Comparison of ENCODE assay signal across 8 mouse cellular contexts in genomic region chr2:4555221-4555631, GRCm38 (mm10).
DNase-seq lines count a peak whose midpoint lies in the region; ATAC-seq and TF ChIP-seq lines count a peak whose summit lies in the region.

No protein-coding gene starts in this region.

- H3K9me3 ChIP-seq in embryonic facial prominence, embryonic 10.5 days, result peaks cover 5% of the 10 kb centered on the region; the same call in 1 of the 2 replicates
- no peaks in the 10 kb centered on the region for H3K9me3 ChIP-seq in hindbrain, postnatal 0 days (ENCODE audit: low read length)

- no peaks in the 10 kb centered on the region for H3K27me3 ChIP-seq in embryonic facial prominence, embryonic 10.5 days (replicated peaks; ENCODE audit: low read depth, poor library complexity, severe bottlenecking)
- H3K27me3 ChIP-seq in hindbrain, postnatal 0 days (ENCODE audit: insufficient read depth, low read length), result no peaks in the 10 kb centered on the region

- peak overlapping the region; percentile 71 for H3K27ac ChIP-seq in embryonic facial prominence, embryonic 10.5 days (replicated peaks)
- H3K27ac ChIP-seq in hindbrain, postnatal 0 days, result 0 out of 2 replicates have a peak overlapping the region, but pooled peaks have one; percentile 4

- no peak overlapping the region for H3K4me2 ChIP-seq in hindbrain, postnatal 0 days (ENCODE audit: low read depth, low read length)

- DNase-seq in kidney, adult 11 months, result peak; percentile 66
- DNase-seq in kidney, adult 18-20 months, result no peak
- DNase-seq in embryonic facial prominence, embryonic 10.5 days (ENCODE audit: low spot score), result peak; percentile 47
- no peak for DNase-seq in hindbrain, postnatal 0 days (ENCODE audit: low spot score)
- DNase-seq in lung, postnatal 10 days, result peak; percentile 62
- DNase-seq in spleen, adult 12 weeks (ENCODE audit: low spot score), result no peak
- no peak for DNase-seq in ovary, postnatal 14 days (ENCODE audit: low spot score)
- DNase-seq in urinary bladder, adult 18-20 months (ENCODE audit: low spot score in 2 of 2), result no peak

- 24% methylated on average over 7 of the region's 7 CpGs for WGBS in embryonic facial prominence, embryonic 10.5 days
- 48% methylated on average over 7 of the region's 7 CpGs for WGBS in hindbrain, postnatal 0 days

- H3K36me3 ChIP-seq in embryonic facial prominence, embryonic 10.5 days (replicated peaks), result peaks cover 39% of the 10 kb centered on the region
- H3K36me3 ChIP-seq in hindbrain, postnatal 0 days (ENCODE audit: insufficient read depth, low read length), result no peaks in the 10 kb centered on the region; the same call in 1 of the 2 replicates

- 0 out of 2 replicates have a peak overlapping the region, but pooled peaks have one; percentile 2 for H3K4me3 ChIP-seq in embryonic facial prominence, embryonic 10.5 days
- no peak overlapping the region for H3K4me3 ChIP-seq in hindbrain, postnatal 0 days (ENCODE audit: low read length)

- no peak for ATAC-seq in hindbrain, postnatal 0 days

- TF ChIP-seq CTCF in hindbrain, postnatal 0 days (IDR thresholded peaks at IDR 0.05; ENCODE audit: low read depth), result no peak

- no peak overlapping the region for H3K9ac ChIP-seq in hindbrain, postnatal 0 days (replicated peaks; ENCODE audit: low read length)

- peaks cover 75% of the 10 kb centered on the region for H3K4me1 ChIP-seq in embryonic facial prominence, embryonic 10.5 days
- H3K4me1 ChIP-seq in hindbrain, postnatal 0 days (ENCODE audit: insufficient read depth, low read length), result peaks cover 32% of the 10 kb centered on the region

Comparison
In these comparisons a context has a peak if more than half of its experiments do, and no peak if none do; other contexts are left out.
1. DNase-seq: peak in kidney, adult 11 months (single experiment), embryonic facial prominence, embryonic 10.5 days (single experiment) and lung, postnatal 10 days (single experiment); none in kidney, adult 18-20 months (single experiment), hindbrain, postnatal 0 days (single experiment), spleen, adult 12 weeks (single experiment), ovary, postnatal 14 days (single experiment) and urinary bladder, adult 18-20 months (0 of 2).